Mouse (Mus musculus) frontal cortex, adult (tissue): ENCODE measurements around the gene Suclg2.

Source experiments
- ATAC-seq: cut with Nextera tagmentation; 2 replicates; pipeline ENCODE4 v1.9.2; 2017; ENCODE audit warnings: mild to moderate bottlenecking, moderate library complexity, mixed read lengths; ENCODE audit not compliant: low TSS enrichment

Gene Suclg2

DNA sequence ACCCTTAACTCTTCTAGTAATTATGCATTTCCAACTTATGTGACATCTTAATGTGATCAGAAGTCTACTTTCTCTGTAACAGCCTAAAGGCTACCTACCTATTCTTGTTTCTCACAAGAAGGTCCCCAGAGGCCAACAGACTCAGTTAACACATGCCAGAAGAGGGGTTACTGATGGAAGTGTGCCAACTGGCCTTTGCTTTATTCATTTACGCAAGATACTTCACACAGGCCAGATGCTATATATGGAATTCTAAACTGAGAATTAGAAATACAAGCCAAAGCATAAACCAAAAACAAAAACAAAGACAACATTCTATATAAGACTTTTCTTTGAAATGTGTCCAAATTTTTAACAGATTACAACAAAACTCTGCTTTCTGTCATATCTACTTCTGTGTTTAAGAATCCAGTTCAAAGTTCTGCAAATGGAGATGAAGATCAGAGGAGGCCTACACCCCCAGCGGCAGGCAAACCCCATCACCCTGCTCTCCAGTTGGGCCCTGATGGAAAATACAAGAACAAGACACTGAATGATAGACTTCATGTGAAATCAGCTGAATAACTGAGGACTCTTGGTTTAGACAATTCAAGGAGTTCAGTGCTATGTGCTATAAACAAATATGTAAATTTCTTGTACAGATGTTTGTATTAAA is 155.1 kb downstream of the Suclg2 start:
- no peak for ATAC-seq

DNA sequence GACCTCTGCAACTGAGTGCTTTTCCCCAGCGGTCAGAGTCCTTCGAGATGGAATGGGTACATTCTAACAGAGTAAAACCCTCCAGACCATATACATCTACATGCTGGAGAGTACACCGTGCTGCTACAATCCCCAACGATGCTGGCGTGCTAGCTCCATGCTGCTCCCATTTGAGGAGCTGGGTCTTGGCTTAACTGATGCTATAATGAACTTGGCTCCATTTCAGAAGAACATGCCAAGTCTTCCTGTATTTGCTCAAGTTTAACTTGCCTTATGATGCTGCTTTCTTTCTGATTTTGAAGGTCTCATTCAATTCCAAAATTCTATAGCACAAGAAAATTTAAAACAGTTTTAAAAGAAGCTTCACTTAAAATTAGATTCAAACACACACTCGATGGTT is 162.3 kb downstream of the Suclg2 start:
- no peak for ATAC-seq

DNA sequence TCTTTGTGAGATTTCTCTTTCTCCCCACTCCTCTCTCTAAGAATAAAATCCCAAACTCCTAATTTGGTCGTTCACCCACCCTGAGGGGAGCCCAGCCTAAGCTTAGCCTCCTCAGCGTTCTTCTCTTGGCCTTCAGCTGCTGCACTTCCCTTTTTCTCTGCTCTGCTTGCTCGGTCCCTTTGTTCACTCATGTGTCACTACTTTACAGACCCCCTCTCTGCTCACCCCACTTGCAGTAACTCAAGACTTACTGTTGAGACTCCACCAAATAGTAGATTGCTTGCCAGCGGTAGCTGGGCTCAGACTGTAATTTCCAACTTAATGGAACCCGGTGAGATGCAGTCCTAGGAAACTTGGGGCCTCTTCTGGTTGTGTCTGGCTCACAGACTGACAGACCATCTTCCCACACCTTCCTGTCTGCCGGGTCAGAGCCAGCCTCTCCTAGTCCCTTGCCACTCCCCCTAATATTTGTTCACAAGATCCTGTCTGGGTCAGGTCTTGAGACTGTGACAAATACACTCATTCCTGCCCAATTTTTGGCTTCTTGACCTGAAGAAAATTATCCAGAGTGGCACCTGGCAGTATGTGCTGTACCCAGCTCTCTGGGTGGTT is 166.2 kb downstream of the Suclg2 start:
- no peak for ATAC-seq

DNA sequence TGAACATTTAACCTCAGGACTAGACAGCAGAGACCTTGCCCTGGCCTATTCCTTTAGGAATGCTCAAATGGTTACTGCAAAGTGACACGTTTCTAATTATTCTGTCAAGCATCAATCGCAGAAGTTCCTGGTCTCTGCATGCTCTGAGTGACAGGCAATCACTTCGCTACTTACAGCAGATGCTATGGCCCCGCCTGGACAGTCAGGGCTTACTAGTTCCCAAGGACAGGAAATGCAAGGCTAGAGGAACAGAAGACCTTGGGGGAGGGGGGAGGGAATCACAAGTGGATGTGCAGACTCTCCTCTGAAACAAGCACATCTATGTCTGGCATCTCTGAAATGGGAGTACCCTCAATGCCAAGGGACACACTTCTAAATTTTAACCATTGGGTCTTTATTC is 167.6 kb downstream of the Suclg2 start:
- no peak for ATAC-seq

DNA sequence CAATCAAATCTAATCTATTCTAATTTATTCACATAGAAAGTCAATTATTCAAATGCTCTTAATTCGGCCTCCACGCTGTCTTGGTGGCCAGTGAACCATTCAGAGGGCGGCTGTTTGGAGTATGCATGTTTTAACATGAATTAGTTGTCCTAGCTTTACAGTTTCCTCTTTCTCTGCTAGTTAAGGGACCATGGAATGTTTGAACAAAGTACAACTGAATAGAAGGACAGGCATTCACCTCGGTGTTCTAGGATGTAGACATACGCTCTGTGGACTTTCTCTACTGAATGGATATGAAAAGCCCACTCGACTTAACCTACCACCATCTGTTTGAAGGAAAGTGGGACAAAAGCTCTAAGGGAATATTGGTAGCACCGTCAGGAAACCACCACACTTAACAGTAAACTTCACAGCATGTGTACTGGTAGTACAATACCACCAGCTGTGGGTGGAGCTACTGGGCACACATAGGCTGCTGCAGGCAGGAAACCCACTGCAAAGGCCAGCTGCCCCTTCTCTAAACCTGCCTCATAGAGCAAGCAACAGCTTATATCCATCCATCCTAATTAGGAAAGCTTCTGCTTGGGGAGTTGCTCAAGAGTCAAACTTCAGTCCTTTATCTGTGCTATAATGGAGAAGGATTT is 172.3 kb downstream of the Suclg2 start:
- ATAC-seq: no peak

DNA sequence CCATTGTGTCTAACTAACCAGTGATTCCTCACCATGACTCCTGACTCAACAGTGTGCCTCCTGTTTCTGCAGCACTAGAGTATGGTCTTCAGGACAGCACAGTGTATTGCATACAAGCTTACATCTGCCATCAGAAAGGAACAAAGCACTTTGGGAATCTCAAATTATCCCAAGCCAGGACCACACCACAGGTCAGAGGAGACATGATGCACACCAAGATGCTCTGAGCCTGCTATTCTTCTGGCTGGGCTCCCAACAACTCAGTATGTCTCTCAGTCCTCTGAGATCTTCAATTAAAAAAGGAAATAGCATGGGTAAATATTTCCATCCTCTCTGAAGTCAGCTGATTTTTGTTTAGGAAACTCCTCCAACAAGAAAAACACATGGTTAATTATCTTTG is 172.9 kb downstream of the Suclg2 start:
- no peak for ATAC-seq

DNA sequence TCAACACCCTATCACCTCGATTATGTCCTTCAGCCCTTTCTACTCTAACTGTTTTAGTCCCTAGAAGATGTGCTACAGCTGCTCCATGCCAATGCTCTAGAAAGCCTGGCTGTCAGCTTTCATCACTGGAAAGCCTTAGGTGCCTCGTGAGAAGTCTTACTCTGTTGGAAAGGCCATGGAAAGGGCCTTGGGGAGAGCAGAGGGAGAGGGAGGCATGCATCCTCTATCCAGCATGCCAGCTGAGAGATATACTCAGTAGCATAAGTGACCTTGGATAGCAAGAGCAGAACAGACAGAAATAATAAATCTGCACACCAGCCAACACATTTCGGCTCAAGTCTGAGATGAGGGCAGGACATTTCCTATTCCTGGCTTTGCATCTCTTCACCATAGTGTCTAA is 173.3 kb downstream of the Suclg2 start:
- ATAC-seq: no peak

DNA sequence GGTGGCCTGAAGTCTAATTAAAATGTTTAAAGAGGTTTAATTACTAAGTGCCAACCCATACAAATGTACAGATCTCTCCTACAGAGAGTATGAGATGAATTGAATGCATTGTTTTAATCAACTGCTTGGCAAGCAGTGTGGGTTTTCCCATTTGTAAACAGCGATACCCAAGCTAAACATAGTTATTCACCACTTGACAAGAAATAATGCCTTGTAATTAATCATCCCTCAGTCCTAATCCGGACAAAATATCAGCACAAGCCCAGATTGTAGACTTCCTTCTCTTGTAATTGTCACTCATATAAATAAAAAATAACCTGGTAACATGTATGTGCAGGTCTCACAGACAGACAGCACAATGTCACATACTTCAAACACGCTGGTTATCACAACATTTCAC is 183.4 kb downstream of the Suclg2 start:
- no peak for ATAC-seq

DNA sequence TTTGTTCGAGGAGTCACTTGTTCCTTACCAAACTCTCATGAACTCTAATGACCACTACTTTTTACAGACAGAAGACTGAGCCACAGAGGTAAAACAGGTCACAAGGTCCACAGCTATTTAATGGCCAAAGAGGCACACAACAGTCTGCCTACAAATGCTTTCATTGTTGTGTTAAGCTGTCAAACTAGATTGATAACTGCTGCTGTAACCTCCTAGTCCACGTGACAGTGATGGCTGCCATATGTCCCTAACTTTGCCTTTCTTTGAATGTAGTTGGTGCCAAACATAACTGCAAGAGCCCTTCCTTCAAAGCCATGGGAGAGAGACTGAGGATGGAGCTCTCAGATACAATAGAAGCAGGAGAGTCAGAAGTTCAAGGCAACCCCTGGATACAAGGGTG is 198.8 kb downstream of the Suclg2 start:
- no peak for ATAC-seq

DNA sequence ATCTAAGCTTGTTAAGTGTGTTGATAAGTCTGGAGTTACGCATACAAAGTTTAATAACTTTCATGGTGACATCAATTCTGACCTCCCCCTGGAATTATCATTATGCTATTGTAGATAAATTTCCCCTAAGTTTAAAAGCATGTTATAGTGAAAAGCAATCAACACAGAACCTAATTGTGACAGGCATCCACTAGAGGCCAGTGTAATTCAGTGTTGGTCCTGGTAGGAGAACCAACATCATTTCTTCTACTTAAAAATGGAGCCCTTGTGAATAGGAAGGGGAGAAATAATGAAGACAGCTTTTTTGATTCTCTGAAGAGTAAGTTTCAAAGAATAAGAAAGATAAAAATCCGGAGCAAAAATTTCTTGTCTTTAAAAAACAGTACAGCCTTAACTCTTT is 200.2 kb downstream of the Suclg2 start:
- peak; percentile 73 for ATAC-seq

DNA sequence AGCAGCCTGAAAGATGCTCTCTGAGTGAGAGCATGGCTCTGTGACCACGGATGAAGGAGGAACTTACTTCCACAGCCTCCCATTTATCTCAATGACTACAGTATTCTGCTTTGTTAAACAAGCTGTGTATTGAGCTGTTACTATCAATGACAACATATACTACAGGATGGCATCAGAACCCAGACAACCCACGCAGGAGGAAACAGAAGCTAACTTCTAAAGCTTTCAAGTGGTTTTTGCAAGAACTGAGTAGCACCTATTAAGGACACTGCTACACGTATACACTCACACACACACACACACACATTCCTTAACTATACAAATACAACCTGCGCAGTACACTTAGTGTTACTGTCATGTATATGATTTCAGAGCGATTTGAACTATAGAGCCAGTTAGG is 202.9 kb downstream of the Suclg2 start:
- no peak for ATAC-seq

DNA sequence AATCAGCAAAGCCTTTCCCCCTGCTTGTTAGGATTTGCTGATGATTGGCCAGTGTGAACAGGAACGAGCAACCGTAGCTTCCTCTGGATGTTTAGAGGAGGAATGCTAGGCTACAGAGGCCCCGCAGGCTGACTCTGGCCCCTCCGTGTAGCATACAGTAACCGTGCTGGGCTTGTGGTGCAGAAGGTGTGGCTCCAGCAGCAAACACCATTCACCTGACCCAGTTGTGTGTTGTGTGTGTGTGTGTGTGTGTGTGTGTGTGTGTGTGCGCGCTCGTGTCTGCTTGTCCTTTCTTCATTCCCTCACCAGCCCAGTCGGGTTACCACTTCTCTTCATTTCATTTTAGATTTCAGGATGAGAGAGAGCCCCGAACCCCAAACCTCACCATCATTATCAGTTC is 203.9 kb downstream of the Suclg2 start:
- ATAC-seq: no peak

DNA sequence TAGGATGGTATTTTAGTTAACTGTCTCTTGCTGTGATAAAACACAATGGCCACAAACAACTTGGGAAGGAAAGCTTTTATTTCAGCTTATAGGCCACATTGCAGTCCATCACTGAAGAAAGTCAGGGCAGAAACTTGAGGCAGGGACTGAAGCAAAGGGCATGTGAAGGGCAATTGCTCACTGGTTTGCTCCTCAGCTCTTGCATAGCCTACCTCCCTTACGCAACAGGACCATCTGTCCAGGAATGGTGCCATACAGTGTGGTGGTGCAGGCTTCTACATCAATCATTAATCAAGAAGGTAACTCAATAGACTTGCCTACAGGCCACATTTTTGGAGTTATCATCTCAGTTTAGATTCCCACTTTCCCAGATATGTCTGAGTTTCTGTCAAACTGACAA is 206.9 kb downstream of the Suclg2 start:
- no peak for ATAC-seq

DNA sequence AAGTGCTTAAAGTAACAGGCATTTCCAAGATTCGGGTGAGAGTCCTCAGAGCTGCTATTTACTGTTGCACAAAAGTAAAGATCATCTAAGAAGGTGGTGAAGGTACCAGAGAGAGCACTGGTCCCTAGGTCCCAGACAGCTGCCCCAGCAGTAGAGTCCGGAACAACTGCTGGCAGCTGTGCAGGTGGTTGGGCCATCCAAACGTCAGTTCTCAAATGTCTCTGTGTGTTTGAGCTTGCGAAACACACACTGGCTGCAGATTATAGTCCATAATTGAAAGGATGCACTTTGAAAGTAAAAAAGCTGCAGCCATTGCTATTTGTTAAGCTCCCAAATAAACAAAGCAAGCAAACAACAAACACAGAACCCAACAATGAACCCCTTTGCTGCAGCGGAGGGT is 217.8 kb downstream of the Suclg2 start:
- ATAC-seq: no peak

DNA sequence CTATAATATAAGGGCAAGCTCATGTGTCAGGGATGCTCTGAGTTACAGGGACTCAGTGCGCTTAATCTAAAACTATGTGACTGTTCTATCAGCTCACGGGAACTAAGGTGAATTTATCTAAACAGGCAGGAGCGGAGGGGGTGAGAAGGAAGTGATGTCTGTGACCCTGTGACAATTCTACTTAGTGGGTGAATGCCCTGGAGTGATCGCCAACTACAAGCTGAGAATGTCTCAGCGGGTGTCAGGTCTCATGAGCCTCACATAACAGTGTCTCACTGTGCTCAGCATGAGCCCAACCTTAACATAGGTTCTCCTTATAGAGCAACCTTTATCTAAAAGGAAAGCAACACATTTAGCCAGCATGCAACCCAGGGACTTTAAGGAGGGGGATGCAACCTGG is 219.0 kb downstream of the Suclg2 start:
- ATAC-seq: no peak

DNA sequence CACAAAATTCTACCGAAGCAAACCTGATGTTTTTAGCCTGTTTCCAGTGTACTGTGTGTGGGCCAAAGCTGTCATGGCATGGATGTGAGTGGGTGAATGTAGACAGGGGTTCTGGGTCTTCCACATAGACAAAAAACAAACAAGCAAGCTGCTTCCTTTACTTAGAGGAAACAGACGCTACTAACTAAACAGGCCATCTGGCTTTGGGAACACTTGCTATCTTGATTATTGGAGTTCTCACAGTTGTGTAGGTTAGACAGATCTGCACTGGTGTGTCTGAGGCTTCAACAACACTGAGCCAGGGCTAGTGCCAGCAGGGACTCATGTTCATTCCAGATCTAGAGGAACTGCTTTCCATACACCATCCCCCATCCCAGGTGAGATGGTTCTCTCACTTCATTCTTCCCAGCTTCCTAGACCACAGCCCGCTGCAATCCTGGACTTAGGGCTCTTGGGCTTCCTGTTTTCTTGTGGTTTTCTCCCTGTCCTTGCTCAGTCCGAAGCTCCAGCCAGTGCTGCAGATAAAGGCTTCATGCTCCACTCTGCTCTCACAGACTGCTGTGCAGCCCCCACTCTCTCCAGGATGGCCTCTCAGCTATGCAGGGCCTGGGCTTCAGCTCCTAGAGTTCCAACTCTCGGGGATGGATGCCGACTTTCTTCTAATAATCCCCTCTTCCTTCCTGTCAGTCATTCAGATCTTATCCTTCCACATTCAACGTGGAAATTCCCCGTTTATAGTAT is 226.2 kb downstream of the Suclg2 start:
- peak; percentile 47; the same call in 1 of the 2 replicates for ATAC-seq

DNA sequence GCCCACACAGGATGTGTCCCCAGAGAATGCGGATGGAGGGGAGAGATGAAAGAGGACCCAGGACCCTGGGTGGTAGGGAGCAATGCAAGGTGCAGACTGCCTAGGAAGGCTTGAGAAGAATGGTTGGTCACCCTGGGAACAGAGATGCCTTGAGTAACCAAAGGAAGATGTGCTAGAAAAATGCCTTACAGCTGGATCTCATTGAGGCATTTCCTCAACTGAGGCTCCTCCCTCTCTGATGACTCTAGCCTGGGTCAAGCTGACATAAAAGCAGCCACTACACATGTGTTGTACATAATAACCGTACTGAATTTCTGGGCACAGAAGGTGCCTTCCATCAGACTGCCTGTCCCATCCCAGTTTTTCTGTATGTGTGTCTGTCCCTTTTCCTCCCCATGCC is 227.6 kb downstream of the Suclg2 start:
- ATAC-seq: no peak

DNA sequence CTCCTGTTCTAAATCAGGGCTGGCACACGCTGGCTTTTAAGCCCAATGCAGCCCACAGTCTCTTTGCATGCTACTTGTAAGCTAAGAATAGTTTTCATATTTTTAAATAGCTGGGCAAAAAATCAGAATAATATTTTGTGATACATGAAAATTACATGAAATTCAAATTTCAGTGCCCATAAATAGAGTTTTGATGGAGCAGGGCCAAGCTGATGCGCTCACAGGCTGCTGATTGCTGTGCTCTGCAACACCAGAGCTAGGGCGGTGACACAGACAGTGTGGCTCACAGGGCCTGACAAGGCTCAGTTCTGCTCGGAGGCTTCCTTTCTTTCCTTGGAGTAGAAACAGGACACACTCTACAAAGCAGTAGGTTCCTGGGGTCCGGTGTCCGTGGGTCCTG is 232.8 kb downstream of the Suclg2 start:
- ATAC-seq: no peak

DNA sequence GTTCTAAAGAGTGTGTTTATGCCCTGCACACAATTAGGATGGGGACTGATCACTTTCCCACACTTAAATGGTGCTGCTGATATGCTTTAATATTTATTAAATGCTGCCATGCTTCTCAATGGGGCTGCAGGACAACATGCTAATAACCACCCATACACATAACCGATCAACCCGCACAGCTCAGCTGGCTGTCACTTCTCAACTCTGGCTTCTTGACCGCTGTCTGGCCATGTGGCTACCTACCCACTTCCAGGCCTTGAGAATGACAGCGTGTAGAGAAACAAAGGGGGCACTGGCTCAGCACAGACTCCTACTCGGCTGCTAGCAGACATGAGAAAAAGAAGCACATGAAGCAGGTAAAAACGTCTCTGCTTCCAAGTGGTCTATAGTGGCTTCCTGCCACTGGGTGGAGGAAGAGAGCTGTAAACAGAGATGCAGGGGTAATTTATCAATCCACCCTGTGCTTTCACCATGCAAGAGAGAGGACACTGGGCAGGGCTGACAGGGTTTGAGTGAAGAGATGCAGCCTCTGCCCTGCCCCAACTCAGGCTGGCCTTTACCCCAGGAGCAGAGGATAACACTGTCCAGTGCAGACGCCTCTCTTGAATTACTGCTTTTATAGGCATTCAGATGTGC is 234.3 kb downstream of the Suclg2 start:
- peak; percentile 93 for ATAC-seq

DNA sequence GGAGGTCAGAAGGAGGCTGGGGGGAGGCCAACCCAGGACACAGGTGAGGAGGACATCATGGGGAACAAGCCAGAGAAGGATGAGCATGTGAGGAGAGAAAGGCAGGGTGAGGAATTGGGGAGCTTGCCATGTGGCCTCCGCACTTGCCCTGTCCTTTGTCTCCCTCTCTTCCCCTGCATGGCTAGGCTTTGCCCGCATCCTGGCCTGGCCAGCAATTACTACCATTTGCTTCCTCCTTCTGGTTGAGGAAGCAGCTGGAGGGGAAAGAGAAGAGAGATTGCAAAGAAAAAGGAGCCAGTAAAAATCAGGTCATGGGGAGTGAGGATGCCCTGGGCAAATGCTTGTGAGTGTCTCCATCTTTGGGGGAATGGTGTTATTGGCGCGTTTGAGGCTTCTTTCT is 234.9 kb downstream of the Suclg2 start:
- ATAC-seq: 0 out of 2 replicates have a peak, but pooled peaks have one; percentile 3

DNA sequence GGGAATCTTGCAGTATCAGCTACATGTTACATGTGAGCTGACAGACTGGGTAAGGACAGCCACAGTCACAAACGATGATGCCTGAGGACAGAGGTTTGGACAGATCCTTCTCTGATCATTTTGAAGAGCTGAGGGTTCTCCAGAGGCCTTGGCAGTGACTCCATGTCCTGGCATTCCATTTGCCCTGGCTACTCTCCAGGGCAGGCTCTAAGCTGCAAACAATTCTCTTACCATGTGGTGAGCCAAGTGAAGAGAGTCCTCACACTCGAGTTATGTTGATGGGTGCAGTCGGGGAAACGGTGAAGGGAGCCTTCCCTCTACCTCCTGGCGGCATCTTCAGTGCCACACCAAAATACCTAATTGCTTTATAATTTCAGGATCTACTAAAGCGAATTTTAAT is 235.5 kb downstream of the Suclg2 start:
- ATAC-seq: no peak

DNA sequence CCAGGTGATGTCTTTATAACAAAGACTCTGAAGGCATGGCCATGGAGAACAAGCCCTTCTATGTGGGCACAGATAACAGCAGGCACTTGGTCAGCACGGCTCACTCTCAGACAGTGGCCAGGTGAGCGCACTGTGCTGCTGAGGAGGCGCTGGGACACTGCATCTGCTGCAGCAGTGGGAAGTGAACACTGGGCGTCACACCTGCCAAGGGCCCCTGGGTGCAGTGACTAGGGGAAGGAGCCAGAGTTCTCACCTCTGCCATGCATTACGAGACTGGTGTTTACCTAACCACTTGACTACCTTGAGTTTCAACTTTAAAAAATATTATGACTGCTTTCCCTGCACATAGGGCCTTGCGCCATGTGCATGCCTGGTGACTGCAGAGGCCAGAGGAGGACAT is 238.8 kb downstream of the Suclg2 start:
- ATAC-seq: no peak
